Mouse (Mus musculus): ENCODE results near the gene Slc39a8. TPM values are rescaled to one million over a fixed set of nuclear protein-coding genes. Genes with fewer than 3 reads are reported as not detected.

The Slc39a8 gene
- polyA plus RNA-seq, 1 experiment from 2014 or later = 15.5 TPM

Other genes starting within 250 kb of the Slc39a8 start
- gene Nfkb1, start 133.7 kb upstream of the Slc39a8 start, polyA plus RNA-seq (2016; fragmentation: Nextera tagmentation; extraction: Ambion mirVana) = 12.7 and 13.3 TPM in 2 replicates

Measured in embryonic facial prominence, embryonic 10.5 days (tissue).